Mouse (Mus musculus) ES-Bruce4 (cell line): ENCODE data around the gene Ufc1.

ENCODE experiments used
- CTCF ChIP-seq: IDR thresholded peaks from one replicate; pipeline ENCODE4 v1.8.1; 2011; ENCODE audit warnings: low read depth, low read length
- POLR2A ChIP-seq: IDR thresholded peaks from one replicate; pipeline ENCODE4 v1.8.1; 2011; ENCODE audit warnings: low read length; ENCODE audit not compliant: insufficient read depth

GRCm38 (mm10) chr1:171251594-171252324 is 43.1 kb downstream of the Ufc1 start:
- TF ChIP-seq CTCF (no peak), POLR2A (no peak)
